Mouse (Mus musculus): ENCODE data around the gene Cenpi.

The Cenpi gene

DNA sequence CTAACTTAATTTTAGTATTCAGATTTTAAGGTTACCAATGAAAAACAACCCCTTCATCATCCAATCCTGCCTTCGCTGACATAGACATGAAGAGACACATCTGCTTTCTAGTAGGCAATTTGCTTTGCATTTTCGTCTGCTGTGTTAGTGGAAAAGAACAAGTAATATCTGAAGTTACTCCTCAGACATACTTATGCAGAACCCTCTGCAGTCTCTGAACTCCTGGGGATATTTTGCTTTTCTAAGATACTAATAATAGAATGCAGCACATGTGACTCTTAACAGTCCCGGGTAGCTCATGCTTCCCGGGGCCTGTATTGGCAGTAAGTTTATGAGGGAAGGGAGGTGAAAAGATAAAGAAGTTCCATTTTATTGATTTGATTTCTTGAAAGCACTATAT, 54.3 kb downstream of the Cenpi start:
- DNase-seq (ENCODE audit: low spot score in 2 of 2): no peak

DNA sequence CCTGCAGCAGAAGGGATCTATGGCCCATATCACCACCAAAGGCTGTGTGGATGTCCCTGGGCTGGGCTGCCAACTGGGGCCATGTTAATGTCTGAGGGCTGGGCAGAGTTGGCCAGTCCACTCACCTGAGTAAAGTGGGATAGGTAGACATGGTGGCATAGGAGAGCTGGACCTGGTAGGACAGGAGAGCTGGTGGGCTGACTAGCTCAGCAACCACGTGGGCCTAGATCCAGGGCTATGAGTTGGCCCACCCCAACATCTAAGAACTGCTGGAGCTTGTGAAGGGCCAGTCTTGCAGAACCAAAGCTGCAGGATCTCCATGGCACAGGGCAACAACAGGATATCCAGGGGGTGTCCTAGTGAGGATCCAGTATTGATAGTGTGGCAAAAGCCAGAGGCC, 57.5 kb downstream of the Cenpi start:
- DNase-seq (ENCODE audit: low spot score in 2 of 2): no peak

DNA sequence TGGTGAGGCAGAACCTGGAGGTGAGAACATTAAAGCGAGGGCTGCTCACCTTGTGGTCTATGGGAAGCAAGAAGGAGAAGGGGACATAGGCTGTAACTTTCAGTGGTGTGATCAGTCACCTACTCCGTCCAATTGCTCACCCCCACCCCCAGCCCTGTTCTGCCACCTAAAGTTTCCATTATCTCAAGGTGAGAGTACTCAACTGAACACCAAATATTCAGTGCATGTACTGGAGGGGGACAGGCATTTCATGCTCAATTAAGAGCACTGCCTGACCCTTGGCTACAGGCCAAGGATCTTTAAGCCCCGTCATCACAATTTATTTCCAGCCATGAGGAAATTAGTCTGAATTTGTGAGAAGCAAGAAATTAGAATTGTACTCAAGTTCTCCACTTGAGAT, 58.7 kb downstream of the Cenpi start:
- DNase-seq (ENCODE audit: low spot score in 2 of 2): no peak

DNA sequence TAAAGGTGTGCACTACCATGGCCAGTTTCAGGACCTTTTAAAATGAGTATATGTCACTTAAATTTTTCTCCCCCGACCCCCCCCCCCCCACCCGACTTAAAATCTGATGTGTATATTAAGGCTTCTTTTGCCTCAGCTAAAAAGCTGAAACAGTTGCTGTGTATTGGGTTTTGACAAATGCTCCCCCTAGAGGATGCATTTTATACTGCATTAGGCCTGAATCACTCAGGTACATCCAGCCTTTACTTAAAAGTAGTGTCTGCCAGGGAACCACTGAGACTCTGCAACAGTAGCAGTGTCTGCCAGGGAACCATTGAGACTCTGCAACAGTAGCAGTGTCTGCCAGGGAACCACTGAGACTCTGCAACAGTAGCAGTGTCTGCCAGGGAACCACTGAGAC, 63.4 kb downstream of the Cenpi start:
- no peak for DNase-seq (ENCODE audit: low spot score in 2 of 2)

DNA sequence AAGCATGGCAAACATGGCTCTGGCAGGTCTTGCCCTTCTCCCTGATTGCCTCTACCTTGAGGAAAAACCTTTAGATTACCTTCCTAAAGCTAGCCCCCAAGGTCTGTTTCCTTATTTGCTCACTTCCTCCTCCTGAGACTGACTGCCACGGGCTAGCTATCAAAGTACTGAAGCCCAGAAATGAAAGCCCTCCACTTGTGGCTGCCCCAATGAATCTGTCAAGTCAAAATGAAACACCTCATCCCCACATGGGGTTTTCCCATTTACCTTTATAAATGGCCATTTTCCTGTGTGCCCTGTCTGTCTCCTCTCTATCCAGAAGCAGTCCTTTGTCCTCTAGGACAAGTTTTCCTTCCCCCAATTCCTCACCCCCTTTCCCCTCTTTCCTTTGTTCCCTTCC, 66.3 kb downstream of the Cenpi start:
- DNase-seq (ENCODE audit: low spot score in 2 of 2): no peak

DNA sequence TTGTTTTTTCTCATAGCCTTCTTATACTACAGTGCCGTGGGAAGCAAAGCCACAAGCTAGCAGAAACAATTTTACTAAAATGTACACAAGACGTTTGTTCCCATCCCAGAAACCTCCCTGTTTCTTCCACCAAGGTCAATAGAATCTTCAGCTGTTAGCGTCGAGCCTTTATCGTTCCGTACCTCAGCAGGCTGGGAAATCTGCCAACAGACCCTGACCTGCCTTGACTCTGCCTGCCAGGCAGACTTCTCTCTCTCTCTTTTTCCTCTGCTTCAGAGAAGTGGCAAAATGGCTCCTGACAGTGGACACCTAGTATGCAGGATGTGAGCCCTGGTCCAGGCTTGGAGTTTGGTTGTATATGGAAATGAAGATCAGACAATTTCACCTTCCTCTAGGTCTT, 77.0 kb downstream of the Cenpi start:
- no peak for DNase-seq (ENCODE audit: low spot score in 2 of 2)

DNA sequence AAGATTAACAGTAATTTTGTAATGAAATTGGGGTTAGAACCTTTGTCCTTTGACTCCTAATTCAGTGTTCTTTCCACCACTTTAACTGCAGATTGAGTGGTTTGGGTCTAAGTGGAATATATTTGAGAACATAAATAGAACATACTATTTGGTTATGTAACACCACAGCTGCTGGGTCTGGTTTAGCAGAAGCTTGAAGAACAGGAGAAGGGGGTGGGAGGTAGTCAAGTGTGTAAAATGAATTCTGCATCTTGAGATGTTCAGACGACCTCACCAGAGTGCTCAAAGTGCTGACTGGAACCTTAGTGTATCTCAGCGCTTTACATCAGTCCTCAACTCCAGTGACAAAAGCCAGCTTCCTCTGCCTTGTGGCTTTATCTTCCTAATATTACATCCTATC, 91.1 kb downstream of the Cenpi start:
- no peak for DNase-seq (ENCODE audit: low spot score in 2 of 2)

DNA sequence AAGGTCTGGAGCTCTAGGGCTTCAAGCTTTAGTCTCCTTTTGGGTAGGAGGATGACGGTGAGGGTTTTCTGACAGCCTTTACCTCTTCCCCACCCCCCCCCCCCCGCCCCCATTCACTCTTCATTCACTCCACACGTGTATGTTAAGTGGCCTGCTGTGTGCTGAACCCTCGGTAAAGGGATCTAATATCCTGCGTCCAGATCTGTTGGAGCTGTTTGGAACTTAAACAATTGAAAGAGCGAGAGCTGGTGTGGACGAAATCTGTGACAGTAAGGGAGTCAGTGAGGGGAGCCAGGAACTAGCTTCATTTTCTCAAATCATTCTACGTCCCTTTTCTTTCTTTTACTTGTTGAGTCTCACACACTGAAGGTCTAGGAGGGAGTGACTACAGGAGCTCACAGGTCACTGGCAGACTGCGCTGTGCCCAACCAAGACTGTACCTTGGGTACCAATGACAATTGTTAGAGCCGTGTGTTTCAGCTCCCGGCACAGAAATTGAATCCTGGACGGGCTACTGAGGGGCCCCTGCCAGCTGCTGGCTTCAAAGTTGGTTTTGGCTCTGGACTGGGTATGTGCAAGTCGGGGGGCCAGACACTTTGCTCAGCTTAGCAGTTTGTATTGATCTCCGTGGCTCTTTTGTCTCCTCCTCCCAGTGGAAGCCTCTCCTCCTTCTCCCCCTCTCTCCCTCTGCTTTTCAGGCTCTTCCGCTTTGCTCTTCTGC, 96.1 kb downstream of the Cenpi start, which contains the start of gene Drp2:
Drp2 (plus strand) TSS at position 689 of the 721 bp plus-strand sequence.
- no peak for DNase-seq (ENCODE audit: low spot score in 2 of 2)

DNA sequence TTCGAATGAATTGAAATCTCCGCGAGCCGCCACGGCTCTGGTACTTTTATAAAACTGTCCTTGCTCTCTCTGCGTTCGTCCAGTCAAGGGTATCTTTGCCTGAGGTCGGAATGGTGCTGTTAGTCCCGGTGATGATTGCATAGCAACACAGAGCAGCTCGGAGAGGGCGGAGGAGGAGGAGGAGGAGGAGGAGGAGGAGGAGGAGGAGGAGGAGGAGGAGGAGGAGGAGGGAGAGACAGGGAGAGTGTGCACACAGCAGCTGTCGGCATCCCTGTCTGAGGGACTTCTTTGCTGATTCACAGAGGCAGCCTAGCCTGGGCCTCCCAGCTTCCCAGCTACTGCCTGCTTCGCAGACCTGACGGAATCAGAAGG, 96.7 kb downstream of the Cenpi start:
- no peak for DNase-seq (ENCODE audit: low spot score in 2 of 2)

DNA sequence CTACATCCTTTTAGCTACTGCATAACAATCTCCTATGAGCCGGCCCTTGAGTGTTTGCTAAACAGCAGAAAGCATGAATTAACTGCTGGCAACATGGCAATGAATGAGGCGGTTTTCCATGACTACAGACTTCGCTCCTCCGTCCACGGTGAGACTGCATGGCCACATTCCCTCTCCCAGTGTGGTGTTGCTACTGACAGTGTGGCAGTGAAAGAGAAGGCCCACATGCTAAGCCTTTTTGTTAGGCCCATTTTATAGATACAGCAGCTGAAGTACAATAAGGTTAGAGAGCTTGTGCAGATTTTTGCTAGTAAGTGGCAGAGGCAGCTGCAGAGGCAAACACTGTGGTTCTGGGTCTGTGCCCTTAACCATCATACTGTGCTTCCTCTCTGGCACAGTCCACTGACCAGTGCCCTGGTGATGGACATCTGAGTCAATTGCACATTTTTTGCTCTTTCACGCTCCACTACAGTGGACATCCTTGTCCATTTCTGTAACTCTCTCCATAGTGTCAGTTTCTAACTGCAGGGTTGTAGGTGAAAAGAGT, 101.5 kb downstream of the Cenpi start:
- DNase-seq (ENCODE audit: low spot score in 2 of 2): no peak

DNA sequence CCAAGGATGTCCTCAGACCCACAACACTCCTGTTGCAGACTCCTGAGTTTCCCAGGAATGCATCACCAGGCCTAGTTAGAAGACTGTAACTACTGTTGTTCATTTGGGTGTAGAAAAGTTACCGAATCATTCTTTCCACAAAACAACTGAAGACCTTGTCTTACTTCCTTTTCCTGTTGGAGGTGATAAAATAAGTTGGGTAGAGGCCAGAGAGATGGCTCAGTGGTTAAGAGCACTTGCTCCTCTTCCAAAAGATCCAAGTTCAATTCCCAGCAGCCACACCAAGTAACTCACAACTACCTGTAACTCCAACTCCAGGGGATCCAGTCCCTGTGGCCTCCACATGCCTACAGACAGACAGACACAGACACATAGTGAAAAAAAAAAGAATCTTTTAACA, 104.2 kb downstream of the Cenpi start:
- no peak for DNase-seq (ENCODE audit: low spot score in 2 of 2)

Measured in spleen, postnatal 4 days (tissue).